Mouse (Mus musculus) heart, embryonic 16.5 days (tissue): ENCODE data around the gene Krtap6-5. TPM values are rescaled to one million over a fixed set of nuclear protein-coding genes. Genes with fewer than 3 reads are reported as not detected.

ENCODE experiments used
- polyA plus RNA-seq: library from polyadenylated mRNA; unstranded; fragments of >200 nt; fragmentation: Nextera tagmentation; extraction: Ambion mirVana; gene quantifications from 2 replicates; pipeline ENCODE4 v1.2.1, GENCODE M21; 2015

The Krtap6-5 gene
- polyA plus RNA-seq, 1 experiment from 2014 or later, result not detected

Other genes with a start within 250 kb of the Krtap6-5 start
- not detected in 2 replicates for gene Gm20741, start 235.7 kb downstream of the Krtap6-5 start, polyA plus RNA-seq
- not detected in 2 replicates for gene Krtap15, start 227.7 kb downstream of the Krtap6-5 start, polyA plus RNA-seq
- not detected in 2 replicates for gene Krtap14, start 221.7 kb downstream of the Krtap6-5 start, polyA plus RNA-seq
- not detected in 2 replicates for gene Krtap19-1, start 178.5 kb downstream of the Krtap6-5 start, polyA plus RNA-seq
- gene Krtap19-2, start 173.6 kb downstream of the Krtap6-5 start, polyA plus RNA-seq, result not detected in 2 replicates
- not detected in 2 replicates for gene Krtap19-3, start 169.8 kb downstream of the Krtap6-5 start, polyA plus RNA-seq
- gene Krtap19-4, start 162.8 kb downstream of the Krtap6-5 start, polyA plus RNA-seq, result not detected in 2 replicates
- not detected in 2 replicates for gene Krtap19-5, start 151.4 kb downstream of the Krtap6-5 start, polyA plus RNA-seq
- gene Krtap19-9b, start 115.6 kb downstream of the Krtap6-5 start, polyA plus RNA-seq, result not detected in 2 replicates
- gene Krtap16-3, start 85.0 kb downstream of the Krtap6-5 start, polyA plus RNA-seq, result not detected in 2 replicates
- not detected in 2 replicates for gene Krtap22-2, start 37.1 kb downstream of the Krtap6-5 start, polyA plus RNA-seq
- not detected in 2 replicates for gene Gm10229, start 32.6 kb downstream of the Krtap6-5 start, polyA plus RNA-seq
- not detected in 2 replicates for gene Krtap6-1, start 16.2 kb downstream of the Krtap6-5 start, polyA plus RNA-seq
- not detected in 2 replicates for gene Gm10228, start 6.4 kb downstream of the Krtap6-5 start, polyA plus RNA-seq
- not detected in 2 replicates for gene 1110025L11Rik, start 16.1 kb upstream of the Krtap6-5 start, polyA plus RNA-seq
- gene Krtap6-3, start 36.1 kb upstream of the Krtap6-5 start, polyA plus RNA-seq, result not detected in 2 replicates
- not detected in 2 replicates for gene Gm6358, start 93.0 kb upstream of the Krtap6-5 start, polyA plus RNA-seq
- not detected in 2 replicates for gene Gm10061, start 103.2 kb upstream of the Krtap6-5 start, polyA plus RNA-seq
- not detected in 2 replicates for gene Gm9789, start 110.1 kb upstream of the Krtap6-5 start, polyA plus RNA-seq
- not detected in 2 replicates for gene Gm7735, start 121.6 kb upstream of the Krtap6-5 start, polyA plus RNA-seq
- gene 1110057P08Rik, start 126.9 kb upstream of the Krtap6-5 start, polyA plus RNA-seq, result not detected in 2 replicates
- not detected in 2 replicates for gene Krtap20-2, start 158.0 kb upstream of the Krtap6-5 start, polyA plus RNA-seq